Mouse (Mus musculus) lung, postnatal 0 days (tissue): ENCODE results near the gene Zfp629.

Source experiments
- CTCF ChIP-seq: IDR thresholded peaks from 2 replicates; pipeline ENCODE4 v1.5.1; 2016; ENCODE audit warnings: antibody characterized with exemption, mild to moderate bottlenecking
- EP300 ChIP-seq: IDR thresholded peaks from 2 replicates; pipeline ENCODE4 v1.6.1; 2016; ENCODE audit warnings: antibody characterized with exemption, mild to moderate bottlenecking, control low read depth

GRCm38 (mm10) chr7:127614891-127615843, at the start of gene Zfp629:
- TF ChIP-seq CTCF (no peak), EP300 (0 out of 2 replicates have a peak, but pooled peaks have one; percentile 18)
